ENCODE assay signal across 10 mouse cellular contexts in the genomic region with DNA sequence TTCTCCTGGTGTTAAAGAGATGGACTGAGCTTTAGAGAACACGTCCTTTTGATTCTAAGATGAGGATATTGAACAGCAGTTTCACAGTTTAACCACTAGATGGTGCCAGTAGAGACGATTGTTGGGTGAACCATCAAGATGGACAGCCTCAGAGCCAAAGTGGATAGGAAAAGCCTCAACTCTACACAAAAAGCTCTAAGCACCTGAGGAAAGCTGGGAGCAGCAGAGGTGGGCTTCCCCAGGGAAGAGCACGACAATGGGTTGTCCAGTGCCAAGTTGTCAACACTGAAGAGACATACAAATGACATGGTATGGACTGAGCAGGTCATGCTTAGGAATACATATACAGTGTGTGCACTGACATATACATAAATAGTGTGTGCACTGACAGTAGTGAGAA. TPM values are rescaled to one million over a fixed set of nuclear protein-coding genes. Genes with fewer than 3 reads are reported as not detected.
DNase-seq lines count a peak whose midpoint lies in the region; TF ChIP-seq lines count a peak whose summit lies in the region.
"Had no signal": no experiment of that assay in that cellular context is flagged by ENCODE, and none has a peak within 500 bp of the region (broad histone marks: within the 10 kb centered on the region; RNA-seq: fewer than 3 reads in every experiment).

No protein-coding gene starts in this region.

- no peaks in the 10 kb centered on the region for H3K27me3 ChIP-seq in thymus, adult 2 months (ENCODE audit: control insufficient read depth, insufficient read depth, low read length)
- H3K27me3 ChIP-seq: embryonic facial prominence, embryonic 12.5 days; lung, embryonic 15.5 days had no signal

- no peak overlapping the region for H3K4me3 ChIP-seq in thymus, adult 2 months (ENCODE audit: control insufficient read depth, insufficient read depth, low read length)
- H3K4me3 ChIP-seq: embryonic facial prominence, embryonic 12.5 days; lung, embryonic 15.5 days had no signal

- no peaks in the 10 kb centered on the region for H3K4me1 ChIP-seq in thymus, adult 2 months (replicated peaks; ENCODE audit: control insufficient read depth, insufficient read depth, low read length)
- H3K4me1 ChIP-seq: embryonic facial prominence, embryonic 12.5 days; lung, embryonic 15.5 days had no signal

- H3K36me3 ChIP-seq in thymus, adult 2 months (ENCODE audit: control insufficient read depth, insufficient read depth, low read length): no peaks in the 10 kb centered on the region
- H3K36me3 ChIP-seq: embryonic facial prominence, embryonic 12.5 days; lung, embryonic 15.5 days had no signal

- no peak overlapping the region for H3K27ac ChIP-seq in thymus, adult 2 months (ENCODE audit: control insufficient read depth, insufficient read depth, low read length)
- H3K27ac ChIP-seq: embryonic facial prominence, embryonic 12.5 days; lung, embryonic 15.5 days had no signal

- intact Hi-C loops in heart, postnatal 10 days (cut with DNase I): loop anchor here (2.0 kb wide), 2 partner anchors 99 to 167 kb away; no protein-coding TSS in a partner anchor
- intact Hi-C loops in heart, postnatal 14 days (cut with DNase I): loop anchor here (5.0 kb wide), 1 partner anchor 98 kb away; no protein-coding TSS in a partner anchor
- intact Hi-C loops in left cerebral cortex, postnatal 36 days (cut with DNase I): no loop called here

- TF ChIP-seq POLR2A in thymus, adult 2 months (IDR thresholded peaks at IDR 0.05; ENCODE audit: control insufficient read depth, extremely low read depth, insufficient read depth, low read length, poor library complexity): no peak

- DNase-seq in heart, postnatal 10 days: peak; percentile 19 to 34
- no peak for DNase-seq in heart, postnatal 14 days
- DNase-seq in thymus, postnatal 0 days (ENCODE audit: low spot score): peak; percentile 46
- no peak for DNase-seq in thymus, adult 2 months
- peak; percentile 44 for DNase-seq in embryo, embryonic 9.5 days (ENCODE audit: extremely low spot score)
- DNase-seq in retina, postnatal 1 day: peak; percentile 77
- no peak for DNase-seq in urinary bladder, postnatal 10 days (ENCODE audit: low spot score)
- DNase-seq in left cerebral cortex, postnatal 36 days (ENCODE audit: low spot score in 2 of 2): no peak

- 6% methylated on average over 3 of the region's 3 CpGs for WGBS in thymus, adult 2 months

- TF ChIP-seq CTCF in thymus, adult 2 months (IDR thresholded peaks at IDR 0.05; ENCODE audit: borderline replicate concordance, control insufficient read depth, extremely low read depth, insufficient read depth, low read length, poor library complexity): no peak

RNA-seq across cellular contexts. Expression of a gene that starts 12.1 kb away (rescaled TPM):
- total RNA-seq in heart, postnatal 10 days (2021): under 1 TPM; 0.47 to 0.48 TPM
- under 1 TPM; 0.50 to 0.98 TPM for total RNA-seq in heart, postnatal 14 days (2021)
- 0.40 and 0.44 TPM in 2 replicates for polyA plus RNA-seq in thymus, postnatal 0 days (2015; fragmentation: Nextera tagmentation; extraction: Ambion mirVana)
- 0.12 and 0.15 TPM in 2 replicates for polyA plus RNA-seq in thymus, adult 2 months (2012; rRNA removed)
- total RNA-seq in left cerebral cortex, postnatal 36 days (2021): 10 to 100 TPM; 23.4 to 25.1 TPM

Comparison
In these comparisons a context has a peak if more than half of its experiments do, and no peak if none do; other contexts are left out.
1. DNase-seq: peak in heart, postnatal 10 days (2 of 2), thymus, postnatal 0 days (single experiment), embryo, embryonic 9.5 days (single experiment) and retina, postnatal 1 day (single experiment); none in heart, postnatal 14 days (0 of 2), thymus, adult 2 months (single experiment), urinary bladder, postnatal 10 days (single experiment) and left cerebral cortex, postnatal 36 days (0 of 2).
2. RNA of a gene that starts 12.1 kb away (total RNA-seq): 23.4 to 25.1 TPM in left cerebral cortex, postnatal 36 days; 0.50 to 0.98 TPM in heart, postnatal 14 days and 0.47 to 0.48 TPM in heart, postnatal 10 days; every median in the first group is over 10 times any median in the second.